26 mouse cellular contexts compared by ENCODE assay signal in the genomic region with DNA sequence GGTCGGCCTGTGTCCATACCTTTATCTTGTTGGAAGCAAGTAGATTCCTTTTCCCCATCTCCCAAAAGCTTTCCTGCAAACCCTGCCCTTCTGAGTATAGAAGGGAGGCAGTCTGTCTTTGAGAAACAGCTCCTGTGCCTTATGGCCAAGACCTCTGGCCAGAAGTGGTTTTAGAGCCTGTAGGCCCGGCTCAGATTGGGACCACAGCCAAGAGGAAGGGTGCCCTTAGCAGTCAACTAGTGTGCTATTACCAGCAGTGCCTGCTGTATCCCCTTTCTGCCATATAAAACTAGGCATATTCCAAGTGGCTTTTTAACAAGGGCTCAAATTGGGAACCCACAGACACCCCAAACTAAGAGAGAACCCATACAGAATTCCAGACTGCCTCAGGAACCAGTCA. TPM values are rescaled to one million over a fixed set of nuclear protein-coding genes. Genes with fewer than 3 reads are reported as not detected.
DNase-seq lines count a peak whose midpoint lies in the region; ATAC-seq and TF ChIP-seq lines count a peak whose summit lies in the region.
"Had no signal": no experiment of that assay in that cellular context is flagged by ENCODE, and none has a peak within 500 bp of the region (broad histone marks: within the 10 kb centered on the region; RNA-seq: fewer than 3 reads in every experiment).

No protein-coding gene starts in this region.

- TF ChIP-seq CTCF in lung, embryonic 14.5 days (IDR thresholded peaks at IDR 0.05; ENCODE audit: low read depth), result no peak

- peaks cover 16% of the 10 kb centered on the region; the same call in 1 of the 2 replicates for H3K4me1 ChIP-seq in lung, embryonic 14.5 days (ENCODE audit: insufficient read depth)
- H3K4me1 ChIP-seq: neural tube, embryonic 12.5 days had no signal

- no peaks in the 10 kb centered on the region for H3K9me3 ChIP-seq in lung, embryonic 14.5 days (ENCODE audit: low read depth, low read length)
- H3K9me3 ChIP-seq: embryonic facial prominence, embryonic 13.5 days; hindbrain, embryonic 12.5 days; neural tube, embryonic 12.5 days; stomach, embryonic 15.5 days had no signal

- peak; percentile 33 to 34 for DNase-seq in heart, adult 18-20 months
- no peak for DNase-seq in heart, adult 11 months
- DNase-seq in lung, embryonic 14.5 days, result peak; percentile 37
- no peak for DNase-seq in lung, postnatal 25 days (ENCODE audit: low spot score)
- peak; percentile 51 for DNase-seq in kidney, postnatal 14 days
- peak; percentile 41 to 54 for DNase-seq in lung, postnatal 4 days
- DNase-seq in thymus, postnatal 4 days, result no peak
- DNase-seq in retina, postnatal 1 day, result no peak
- DNase-seq: cerebellum, adult 8-10 months; forebrain, postnatal 0 days; left cerebral cortex, postnatal 4 days; thymus, adult 2 months had no signal

- H3K27ac ChIP-seq in lung, embryonic 14.5 days (ENCODE audit: low read depth), result no peak overlapping the region
- H3K27ac ChIP-seq: embryonic facial prominence, embryonic 13.5 days; hindbrain, embryonic 12.5 days; neural tube, embryonic 12.5 days; stomach, embryonic 15.5 days had no signal

- ATAC-seq in lung, embryonic 14.5 days (ENCODE audit: insufficient read depth), result no peak
- ATAC-seq: forebrain, postnatal 0 days had no signal

- H3K36me3 ChIP-seq in lung, embryonic 14.5 days (ENCODE audit: insufficient read depth), result no peaks in the 10 kb centered on the region
- H3K36me3 ChIP-seq: embryonic facial prominence, embryonic 13.5 days; hindbrain, embryonic 12.5 days; neural tube, embryonic 12.5 days; stomach, embryonic 15.5 days had no signal

- H3K4me3 ChIP-seq in lung, embryonic 14.5 days (ENCODE audit: low read depth, low read length), result no peak overlapping the region
- H3K4me3 ChIP-seq: embryonic facial prominence, embryonic 13.5 days; hindbrain, embryonic 12.5 days; neural tube, embryonic 12.5 days; stomach, embryonic 15.5 days had no signal

- WGBS in lung, embryonic 14.5 days, result 61% methylated on average over 2 of the region's 2 CpGs

- H3K4me2 ChIP-seq in lung, embryonic 14.5 days, result no peak overlapping the region
- H3K4me2 ChIP-seq: embryonic facial prominence, embryonic 13.5 days; hindbrain, embryonic 12.5 days; neural tube, embryonic 12.5 days; stomach, embryonic 15.5 days had no signal

- no peak overlapping the region for H3K9ac ChIP-seq in lung, embryonic 14.5 days
- H3K9ac ChIP-seq: embryonic facial prominence, embryonic 13.5 days; forebrain, postnatal 0 days; hindbrain, embryonic 12.5 days; neural tube, embryonic 12.5 days; stomach, embryonic 15.5 days had no signal

- no peaks in the 10 kb centered on the region for H3K27me3 ChIP-seq in lung, embryonic 14.5 days (ENCODE audit: insufficient read depth, low read length)
- H3K27me3 ChIP-seq: embryonic facial prominence, embryonic 13.5 days; hindbrain, embryonic 12.5 days; neural tube, embryonic 12.5 days; stomach, embryonic 15.5 days had no signal

RNA-seq across cellular contexts. Expression of gene Socs1, which starts 49.6 kb away (rescaled TPM):
- total RNA-seq in heart, adult 18-20 months (2021), result under 1 TPM; 0.35 to 0.75 TPM
- 9.1 and 9.3 TPM in 2 replicates for polyA plus RNA-seq in lung, embryonic 14.5 days (2014; fragmentation: Nextera tagmentation; extraction: Ambion mirVana)

RNA-seq across cellular contexts. Expression of gene Tnp2, which starts 52.7 kb away (rescaled TPM):
- not detected for total RNA-seq in heart, adult 18-20 months (2021)
- polyA plus RNA-seq in lung, embryonic 14.5 days (2014; fragmentation: Nextera tagmentation; extraction: Ambion mirVana), result not detected in 2 replicates
- total RNA-seq: ES-E14; forebrain, postnatal 0 days; gastrocnemius, adult 8-10 months; layer of hippocampus, adult 18-20 months; left cerebral cortex, adult 18-20 months; left cerebral cortex, postnatal 4 days; liver, adult 2 months; monocyte, adult 5-6 weeks had no signal
- polyA plus RNA-seq: cortical plate, adult 2 months; embryonic facial prominence, embryonic 13.5 days; forebrain, postnatal 0 days; heart, embryonic 14.5 days; hindbrain, embryonic 12.5 days; intestine, embryonic 14.5 days; liver, adult 2 months; neural tube, embryonic 12.5 days; stomach, embryonic 15.5 days had no signal

RNA-seq across cellular contexts. Expression of gene Prm3, which starts 54.9 kb away (rescaled TPM):
- total RNA-seq in heart, adult 18-20 months (2021), result not detected
- polyA plus RNA-seq in lung, embryonic 14.5 days (2014; fragmentation: Nextera tagmentation; extraction: Ambion mirVana), result not detected in 2 replicates
- total RNA-seq: ES-E14; forebrain, postnatal 0 days; gastrocnemius, adult 8-10 months; layer of hippocampus, adult 18-20 months; left cerebral cortex, adult 18-20 months; left cerebral cortex, postnatal 4 days; liver, adult 2 months; monocyte, adult 5-6 weeks had no signal
- polyA plus RNA-seq: cortical plate, adult 2 months; embryonic facial prominence, embryonic 13.5 days; forebrain, postnatal 0 days; heart, embryonic 14.5 days; hindbrain, embryonic 12.5 days; intestine, embryonic 14.5 days; liver, adult 2 months; neural tube, embryonic 12.5 days; spleen, adult 2 months; stomach, embryonic 15.5 days; thymus, adult 2 months had no signal

Comparison
In these comparisons a context has a peak if more than half of its experiments do, and no peak if none do; other contexts are left out.
1. DNase-seq: peak in heart, adult 18-20 months (2 of 2), lung, embryonic 14.5 days (single experiment), kidney, postnatal 14 days (single experiment) and lung, postnatal 4 days (2 of 2); none in heart, adult 11 months (single experiment), lung, postnatal 25 days (single experiment), thymus, postnatal 4 days (single experiment) and retina, postnatal 1 day (single experiment).